Mouse (Mus musculus): ENCODE data around the gene Hist1h3g. TPM values are rescaled to one million over a fixed set of nuclear protein-coding genes. Genes with fewer than 3 reads are reported as not detected.
A peak's percentile ranks its signal among the peaks of the same experiment; 100 is the strongest.

Hist1h3g gene
- polyA plus RNA-seq, 1 experiment from 2014 or later: 4.1 TPM

DNA sequence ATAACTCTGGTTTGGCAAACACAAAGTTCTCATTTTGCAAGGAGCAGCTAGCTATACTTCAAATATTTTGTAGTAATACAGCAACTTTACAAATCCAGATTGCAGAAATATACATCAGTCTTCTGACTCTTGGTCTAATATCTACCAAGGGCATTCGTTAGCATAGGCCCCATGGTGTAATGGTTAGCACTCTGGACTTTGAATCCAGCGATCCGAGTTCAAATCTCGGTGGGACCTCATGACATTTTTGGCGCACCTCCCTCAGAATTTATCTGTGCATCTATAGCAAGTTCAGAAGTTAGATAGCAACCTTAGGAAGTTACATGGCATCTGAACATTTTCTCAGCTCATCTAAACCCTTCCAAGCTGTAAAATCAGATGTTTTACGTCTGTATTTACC, 16.3 kb upstream of the Hist1h3g start:
- H3K4me2 ChIP-seq (ENCODE audit: low read depth, low read length): peak overlapping the region; percentile 95
- peak overlapping the region; percentile 59 for H3K4me3 ChIP-seq (ENCODE audit: low read depth, low read length)
- H3K9ac ChIP-seq (ENCODE audit: low read depth, low read length): peak overlapping the region; percentile 37; the same call in 1 of the 2 replicates
- DNase-seq (ENCODE audit: low spot score) (peak; percentile 89), ATAC-seq (ENCODE audit: low read depth) (0 out of 2 replicates have a peak, but pooled peaks have one; percentile 32)
- H3K27me3 ChIP-seq (replicated peaks; ENCODE audit: control insufficient read depth, insufficient read depth, low read length): no peaks in the 10 kb centered on the region
- H3K4me1 ChIP-seq (ENCODE audit: control insufficient read depth, insufficient read depth, low read length): no peaks in the 10 kb centered on the region
- H3K9me3 ChIP-seq (ENCODE audit: control insufficient read depth, low read length): no peaks in the 10 kb centered on the region
- under 1% methylated on average over 6 of the region's 6 CpGs for WGBS
- no peaks in the 10 kb centered on the region for H3K36me3 ChIP-seq (ENCODE audit: control insufficient read depth, insufficient read depth, low read length)
- H3K27ac ChIP-seq (replicated peaks; ENCODE audit: low read depth, low read length): peak overlapping the region; percentile 77

DNA sequence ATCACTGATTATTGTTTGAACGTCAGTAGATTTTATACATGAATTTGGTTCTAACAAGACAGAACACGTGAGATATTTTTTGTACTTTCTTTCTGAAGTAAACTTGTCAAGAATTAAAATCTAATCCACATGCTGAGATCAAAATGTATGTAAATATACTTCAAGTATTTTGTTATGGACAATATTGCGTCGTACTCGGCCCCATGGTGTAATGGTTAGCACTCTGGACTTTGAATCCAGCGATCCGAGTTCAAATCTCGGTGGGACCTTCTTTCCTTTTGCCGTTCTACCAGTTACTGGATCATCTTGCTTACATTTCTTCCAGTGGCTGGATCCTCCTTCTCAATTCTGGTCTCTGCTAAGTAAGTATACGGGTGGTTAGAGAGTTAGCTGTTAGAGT, 15.8 kb upstream of the Hist1h3g start:
- peak; percentile 89 for DNase-seq (ENCODE audit: low spot score)
- ATAC-seq (ENCODE audit: low read depth): peak; percentile 63
- under 1% methylated on average over 10 of the region's 10 CpGs for WGBS
- Histone ChIP-seq H3K4me3 (ENCODE audit: low read depth, low read length) (peak overlapping the region; percentile 59), H3K9ac (ENCODE audit: low read depth, low read length) (peak overlapping the region; percentile 37; the same call in 1 of the 2 replicates), H3K4me2 (ENCODE audit: low read depth, low read length) (peak overlapping the region; percentile 95), H3K9me3 (ENCODE audit: control insufficient read depth, low read length) (no peaks in the 10 kb centered on the region), H3K27ac (replicated peaks; ENCODE audit: low read depth, low read length) (peak overlapping the region; percentile 77), H3K36me3 (ENCODE audit: control insufficient read depth, insufficient read depth, low read length) (no peaks in the 10 kb centered on the region), H3K27me3 (replicated peaks; ENCODE audit: control insufficient read depth, insufficient read depth, low read length) (no peaks in the 10 kb centered on the region), H3K4me1 (ENCODE audit: control insufficient read depth, insufficient read depth, low read length) (no peaks in the 10 kb centered on the region)

DNA sequence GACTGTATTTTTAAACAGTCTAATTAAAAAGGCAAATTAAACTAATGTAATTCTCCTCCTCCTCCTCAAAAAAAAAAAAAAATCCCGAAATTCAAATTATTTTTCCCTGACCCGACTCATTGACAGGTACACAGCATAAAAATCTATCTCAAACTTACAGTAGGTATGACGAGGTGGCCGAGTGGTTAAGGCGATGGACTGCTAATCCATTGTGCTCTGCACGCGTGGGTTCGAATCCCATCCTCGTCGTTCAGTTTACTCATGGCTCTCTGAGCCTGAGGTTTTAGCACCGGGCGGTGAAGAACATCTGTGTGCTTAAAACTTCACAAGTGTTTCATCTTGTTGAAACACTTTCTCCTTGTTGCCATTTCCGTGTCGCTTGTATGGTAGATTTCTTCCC, 13.5 kb upstream of the Hist1h3g start:
- DNase-seq (ENCODE audit: low spot score) (peak; percentile 85), ATAC-seq (ENCODE audit: low read depth) (no peak)
- Histone ChIP-seq H3K36me3 (ENCODE audit: control insufficient read depth, insufficient read depth, low read length) (no peaks in the 10 kb centered on the region), H3K27ac (replicated peaks; ENCODE audit: low read depth, low read length) (no peak overlapping the region), H3K9ac (ENCODE audit: low read depth, low read length) (no peak overlapping the region), H3K4me2 (ENCODE audit: low read depth, low read length) (peak overlapping the region; percentile 44), H3K9me3 (ENCODE audit: control insufficient read depth, low read length) (no peaks in the 10 kb centered on the region), H3K4me1 (ENCODE audit: control insufficient read depth, insufficient read depth, low read length) (no peaks in the 10 kb centered on the region), H3K4me3 (ENCODE audit: low read depth, low read length) (peak overlapping the region; percentile 18), H3K27me3 (replicated peaks; ENCODE audit: control insufficient read depth, insufficient read depth, low read length) (no peaks in the 10 kb centered on the region)
- under 1% methylated on average over 14 of the region's 14 CpGs for WGBS

DNA sequence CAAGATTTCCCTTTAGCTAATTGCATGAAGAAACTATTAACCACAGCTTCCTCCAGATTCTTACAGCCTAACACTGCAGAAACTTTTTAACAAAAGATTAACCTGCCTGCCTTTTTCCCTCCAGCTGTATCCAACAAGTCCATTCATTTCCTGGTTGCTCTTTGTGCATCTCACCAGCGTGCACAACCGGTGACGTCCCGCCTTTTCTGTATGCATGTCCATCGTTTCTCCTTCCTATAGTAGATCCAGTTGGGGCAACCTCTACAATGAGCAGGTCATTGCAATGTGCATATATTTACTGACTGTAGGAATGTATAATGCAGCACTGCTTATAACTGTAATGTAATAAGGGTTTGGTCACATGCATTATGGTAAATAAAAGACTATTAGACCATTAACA, 11.2 kb upstream of the Hist1h3g start:
- no peak overlapping the region for H3K4me2 ChIP-seq (ENCODE audit: low read depth, low read length)
- no peaks in the 10 kb centered on the region for H3K9me3 ChIP-seq (ENCODE audit: control insufficient read depth, low read length)
- ATAC-seq (ENCODE audit: low read depth) (no peak), DNase-seq (ENCODE audit: low spot score) (no peak)
- WGBS: 55% methylated on average over 5 of the region's 5 CpGs
- H3K36me3 ChIP-seq (ENCODE audit: control insufficient read depth, insufficient read depth, low read length): no peaks in the 10 kb centered on the region
- H3K4me1 ChIP-seq (ENCODE audit: control insufficient read depth, insufficient read depth, low read length): peaks cover 5% of the 10 kb centered on the region; the same call in 1 of the 2 replicates
- H3K27me3 ChIP-seq (replicated peaks; ENCODE audit: control insufficient read depth, insufficient read depth, low read length): no peaks in the 10 kb centered on the region
- no peak overlapping the region for H3K27ac ChIP-seq (replicated peaks; ENCODE audit: low read depth, low read length)
- H3K9ac ChIP-seq (ENCODE audit: low read depth, low read length): no peak overlapping the region
- H3K4me3 ChIP-seq (ENCODE audit: low read depth, low read length): no peak overlapping the region

DNA sequence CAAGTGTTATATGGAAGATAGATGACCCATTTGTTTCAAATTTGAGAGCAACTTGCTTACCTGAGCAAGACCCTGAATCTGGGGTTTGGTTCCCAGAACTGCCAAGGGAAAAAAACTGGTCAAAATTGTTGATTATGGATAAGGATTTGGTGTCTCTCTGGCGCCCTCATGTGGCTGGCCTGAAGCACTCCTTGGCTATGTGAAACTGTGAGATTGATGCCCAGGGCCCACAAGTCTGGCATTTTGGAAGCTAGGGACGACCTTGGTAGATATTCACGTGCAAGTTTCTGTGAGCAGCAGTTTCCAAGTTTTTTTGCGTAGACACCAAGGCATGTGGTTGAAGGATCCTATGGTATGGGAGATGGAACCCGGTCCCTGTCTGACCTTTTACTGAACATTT, 10.6 kb upstream of the Hist1h3g start:
- Histone ChIP-seq H3K36me3 (ENCODE audit: control insufficient read depth, insufficient read depth, low read length) (no peaks in the 10 kb centered on the region), H3K4me2 (ENCODE audit: low read depth, low read length) (no peak overlapping the region), H3K9me3 (ENCODE audit: control insufficient read depth, low read length) (no peaks in the 10 kb centered on the region), H3K9ac (ENCODE audit: low read depth, low read length) (no peak overlapping the region), H3K4me3 (ENCODE audit: low read depth, low read length) (no peak overlapping the region), H3K27ac (replicated peaks; ENCODE audit: low read depth, low read length) (no peak overlapping the region), H3K4me1 (ENCODE audit: control insufficient read depth, insufficient read depth, low read length) (peaks cover 7% of the 10 kb centered on the region; the same call in 1 of the 2 replicates), H3K27me3 (replicated peaks; ENCODE audit: control insufficient read depth, insufficient read depth, low read length) (no peaks in the 10 kb centered on the region)
- WGBS: 12% methylated on average over 5 of the region's 5 CpGs
- DNase-seq (ENCODE audit: low spot score): peak; percentile 86
- no peak for ATAC-seq (ENCODE audit: low read depth)

DNA sequence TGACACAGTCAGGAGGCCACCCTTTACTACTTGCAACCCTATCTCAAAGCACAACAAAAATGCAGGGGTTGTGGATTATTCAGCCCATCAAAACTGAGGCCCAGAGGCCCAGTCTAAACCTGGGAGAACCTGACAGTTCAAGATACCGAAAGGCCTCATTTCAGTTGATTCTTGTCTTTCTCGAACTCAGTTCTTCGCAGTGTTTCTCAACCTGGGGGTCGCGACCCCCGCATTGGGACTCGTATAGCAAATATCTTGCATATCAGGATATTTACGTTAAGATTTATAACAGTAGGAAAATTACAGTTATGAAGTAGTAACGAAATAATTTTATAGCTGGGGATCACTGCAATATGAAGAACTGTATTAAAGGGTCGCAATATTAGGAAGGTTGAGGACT, 9.3 kb upstream of the Hist1h3g start:
- Histone ChIP-seq H3K36me3 (ENCODE audit: control insufficient read depth, insufficient read depth, low read length) (no peaks in the 10 kb centered on the region), H3K4me2 (ENCODE audit: low read depth, low read length) (peak overlapping the region; percentile 55), H3K27ac (replicated peaks; ENCODE audit: low read depth, low read length) (no peak overlapping the region), H3K4me3 (ENCODE audit: low read depth, low read length) (peak overlapping the region; percentile 41), H3K4me1 (ENCODE audit: control insufficient read depth, insufficient read depth, low read length) (peaks cover 7% of the 10 kb centered on the region; the same call in 1 of the 2 replicates), H3K27me3 (replicated peaks; ENCODE audit: control insufficient read depth, insufficient read depth, low read length) (no peaks in the 10 kb centered on the region), H3K9me3 (ENCODE audit: control insufficient read depth, low read length) (no peaks in the 10 kb centered on the region), H3K9ac (ENCODE audit: low read depth, low read length) (peak overlapping the region; percentile 38; the same call in 1 of the 2 replicates)
- 2% methylated on average over 10 of the region's 10 CpGs for WGBS
- no peak for ATAC-seq (ENCODE audit: low read depth)
- no peak for DNase-seq (ENCODE audit: low spot score)

DNA sequence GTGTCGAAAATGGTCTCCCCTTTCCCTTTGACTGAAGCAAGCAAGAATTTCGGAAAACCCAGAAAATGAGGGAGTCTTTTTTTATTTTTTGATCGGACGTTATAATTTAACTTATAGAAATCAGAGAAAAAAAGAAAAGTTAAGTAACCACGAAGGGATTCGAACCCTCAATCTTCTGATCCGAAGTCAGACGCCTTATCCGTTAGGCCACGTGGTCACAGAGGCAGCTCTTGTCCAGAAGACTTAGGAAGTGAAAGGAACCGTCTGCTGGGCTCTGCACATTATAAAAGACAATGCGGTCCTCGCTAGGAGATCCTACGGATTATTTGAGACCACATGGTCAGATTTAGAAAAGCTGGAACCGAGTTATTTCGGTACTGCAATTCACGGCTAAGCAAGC, 8.9 kb upstream of the Hist1h3g start:
- Histone ChIP-seq H3K27ac (replicated peaks; ENCODE audit: low read depth, low read length) (peak overlapping the region; percentile 66; the same call in 1 of the 2 replicates), H3K4me1 (ENCODE audit: control insufficient read depth, insufficient read depth, low read length) (peaks cover 7% of the 10 kb centered on the region; the same call in 1 of the 2 replicates), H3K4me3 (ENCODE audit: low read depth, low read length) (peak overlapping the region; percentile 41), H3K4me2 (ENCODE audit: low read depth, low read length) (peak overlapping the region; percentile 55), H3K27me3 (replicated peaks; ENCODE audit: control insufficient read depth, insufficient read depth, low read length) (no peaks in the 10 kb centered on the region), H3K36me3 (ENCODE audit: control insufficient read depth, insufficient read depth, low read length) (no peaks in the 10 kb centered on the region), H3K9ac (ENCODE audit: low read depth, low read length) (peak overlapping the region; percentile 52), H3K9me3 (ENCODE audit: control insufficient read depth, low read length) (no peaks in the 10 kb centered on the region)
- peak; percentile 94 for DNase-seq (ENCODE audit: low spot score)
- under 1% methylated on average over 17 of the region's 17 CpGs for WGBS
- ATAC-seq (ENCODE audit: low read depth): peak; percentile 53; the same call in 1 of the 2 replicates

DNA sequence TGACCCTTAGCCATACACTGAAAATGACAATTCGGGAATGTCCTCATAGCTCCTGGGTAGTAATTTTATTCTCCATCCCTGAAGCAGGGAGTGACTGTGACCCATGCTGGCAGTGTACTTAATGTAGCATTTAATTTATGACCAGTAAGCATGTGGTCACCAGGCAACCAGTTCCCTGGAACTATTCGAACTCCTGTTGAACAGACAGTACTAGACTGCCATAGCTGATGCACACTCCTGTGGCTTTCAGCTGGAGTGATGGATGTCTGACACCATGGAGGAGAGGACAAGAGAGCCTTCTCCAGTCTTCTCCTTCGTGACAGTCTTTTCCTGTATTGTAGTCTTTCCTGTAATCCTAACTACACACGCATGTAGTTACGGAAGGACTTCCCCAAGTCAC, 6.2 kb upstream of the Hist1h3g start:
- Histone ChIP-seq H3K4me2 (ENCODE audit: low read depth, low read length) (peak overlapping the region; percentile 78), H3K27ac (replicated peaks; ENCODE audit: low read depth, low read length) (no peak overlapping the region), H3K27me3 (replicated peaks; ENCODE audit: control insufficient read depth, insufficient read depth, low read length) (no peaks in the 10 kb centered on the region), H3K9me3 (ENCODE audit: control insufficient read depth, low read length) (no peaks in the 10 kb centered on the region), H3K36me3 (ENCODE audit: control insufficient read depth, insufficient read depth, low read length) (no peaks in the 10 kb centered on the region), H3K4me3 (ENCODE audit: low read depth, low read length) (no peak overlapping the region), H3K4me1 (ENCODE audit: control insufficient read depth, insufficient read depth, low read length) (peaks cover 21% of the 10 kb centered on the region), H3K9ac (ENCODE audit: low read depth, low read length) (0 out of 2 replicates have a peak overlapping the region, but pooled peaks have one; percentile 2)
- no peak for DNase-seq (ENCODE audit: low spot score)
- no peak for ATAC-seq (ENCODE audit: low read depth)
- WGBS: 75% methylated on average over 5 of the region's 5 CpGs

DNA sequence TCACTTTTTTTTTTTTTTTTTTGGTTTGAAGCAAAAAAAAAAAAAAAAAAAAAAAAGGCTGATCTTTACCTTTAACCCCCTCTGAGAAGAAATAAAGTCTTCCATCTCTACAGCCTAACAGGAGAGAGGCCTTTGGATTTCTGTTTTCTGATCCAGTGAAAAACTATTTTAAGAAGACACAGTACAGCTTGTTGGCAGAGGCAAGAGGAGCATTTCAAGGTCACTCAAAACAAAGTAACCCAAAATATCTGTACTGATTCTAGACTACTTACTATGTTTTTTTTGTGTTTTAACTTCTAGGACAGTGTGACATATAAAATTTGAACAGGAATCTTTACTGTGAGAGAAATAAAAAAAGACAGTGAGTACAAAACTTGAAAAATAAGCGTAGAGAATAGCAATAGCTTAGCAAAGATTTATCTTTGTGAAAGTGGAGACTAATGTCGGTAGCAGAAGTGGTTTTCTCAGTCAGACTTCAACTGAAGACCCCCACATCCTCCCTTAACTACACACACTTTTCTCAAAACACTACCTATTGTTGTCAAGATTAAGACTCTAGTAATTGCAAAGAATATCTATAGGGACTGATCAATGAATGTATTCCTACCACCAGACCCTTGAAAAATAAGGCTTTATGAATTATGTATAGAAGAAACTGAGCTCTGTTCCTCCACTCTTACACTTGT, 5.6 kb upstream of the Hist1h3g start:
- Histone ChIP-seq H3K4me1 (ENCODE audit: control insufficient read depth, insufficient read depth, low read length) (peaks cover 21% of the 10 kb centered on the region), H3K9ac (ENCODE audit: low read depth, low read length) (peak overlapping the region; percentile 79), H3K4me2 (ENCODE audit: low read depth, low read length) (peak overlapping the region; percentile 78), H3K27me3 (replicated peaks; ENCODE audit: control insufficient read depth, insufficient read depth, low read length) (no peaks in the 10 kb centered on the region), H3K27ac (replicated peaks; ENCODE audit: low read depth, low read length) (peak overlapping the region; percentile 99), H3K4me3 (ENCODE audit: low read depth, low read length) (peak overlapping the region; percentile 56), H3K36me3 (ENCODE audit: control insufficient read depth, insufficient read depth, low read length) (no peaks in the 10 kb centered on the region), H3K9me3 (ENCODE audit: control insufficient read depth, low read length) (no peaks in the 10 kb centered on the region)
- DNase-seq (ENCODE audit: low spot score): no peak
- WGBS: 25% methylated on average over 2 of the region's 2 CpGs
- no peak for ATAC-seq (ENCODE audit: low read depth)
